Mouse (Mus musculus): Measurements from ENCODE around the gene Samd8. TPM values are rescaled to one million over a fixed set of nuclear protein-coding genes. Genes with fewer than 3 reads are reported as not detected.

Samd8 gene
- polyA plus RNA-seq, 1 experiment: 19.6 TPM

DNA sequence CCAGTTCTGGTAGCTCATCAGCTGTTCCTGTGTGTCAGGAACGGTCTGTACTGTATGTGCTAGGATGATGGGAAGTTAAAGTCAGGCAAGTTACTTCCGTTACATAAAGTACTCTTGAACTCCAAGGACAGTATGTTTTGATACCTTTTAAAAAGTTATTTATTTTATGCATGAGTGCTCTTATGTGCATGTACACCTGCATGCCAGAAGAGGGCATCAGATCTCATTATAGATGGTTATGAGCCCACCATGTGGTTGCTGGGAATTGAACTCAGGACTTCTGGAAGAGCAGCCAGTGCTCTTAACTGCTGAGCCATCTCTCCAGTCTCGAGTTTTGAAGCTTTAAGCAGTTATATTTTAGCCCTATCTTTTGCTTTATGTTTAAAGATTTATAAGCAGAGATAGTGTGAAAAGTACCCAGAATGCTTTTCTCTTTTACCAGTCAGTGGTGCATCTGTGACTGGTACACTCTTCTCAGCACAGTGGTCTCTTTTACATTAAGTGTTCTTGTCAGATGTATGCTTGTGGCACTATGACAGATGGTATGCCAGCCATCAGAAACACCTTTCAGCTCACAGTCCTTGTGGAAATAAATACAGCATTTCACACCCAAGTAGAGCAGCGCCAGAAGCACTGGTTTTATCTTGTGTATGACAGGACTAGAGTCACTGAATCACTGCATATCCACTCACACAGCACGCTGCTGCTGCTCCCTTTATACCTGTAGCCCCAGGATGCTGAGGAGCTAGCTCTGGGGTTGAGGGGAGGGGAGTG lies 91.7 kb downstream of the Samd8 start:
- no peak overlapping the region for H3K27ac ChIP-seq (ENCODE audit: insufficient read depth, low read depth, low read length)
- no peak overlapping the region for H3K4me3 ChIP-seq (ENCODE audit: insufficient read depth, low read length)
- TF ChIP-seq CTCF (IDR thresholded peaks at IDR 0.05; ENCODE audit: low read depth, low read length) (no peak), POLR2A (IDR thresholded peaks at IDR 0.05; ENCODE audit: borderline replicate concordance, low read depth, low read length) (no peak)
- H3K4me1 ChIP-seq (ENCODE audit: control insufficient read depth, insufficient read depth, low read length): peaks cover 10% of the 10 kb centered on the region

DNA sequence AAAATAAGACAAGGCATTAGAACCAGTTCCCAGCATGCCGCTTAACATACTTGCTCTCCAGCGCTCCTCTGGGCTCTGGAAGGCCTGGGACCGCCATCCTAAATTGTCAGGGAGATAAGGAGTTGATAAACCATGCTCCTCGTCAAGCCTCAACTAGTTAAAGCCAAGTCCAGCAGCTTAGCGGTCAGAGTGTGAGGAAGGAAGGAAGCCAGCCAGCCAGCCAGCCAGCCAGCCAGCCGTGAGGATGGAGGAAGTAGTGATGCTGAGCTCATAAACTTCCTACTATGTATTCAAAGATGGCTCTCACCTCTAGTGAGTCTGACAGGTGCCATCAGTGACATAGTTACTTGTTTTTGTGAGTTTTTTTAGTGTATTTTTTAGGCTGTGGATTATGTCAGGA lies 92.9 kb downstream of the Samd8 start:
- Histone ChIP-seq H3K4me1 (ENCODE audit: control insufficient read depth, insufficient read depth, low read length) (peaks cover 11% of the 10 kb centered on the region), H3K4me3 (ENCODE audit: insufficient read depth, low read length) (no peak overlapping the region), H3K27ac (ENCODE audit: insufficient read depth, low read depth, low read length) (peak overlapping the region; percentile 39)
- TF ChIP-seq CTCF (IDR thresholded peaks at IDR 0.05; ENCODE audit: low read depth, low read length): no peak
- no peak for TF ChIP-seq POLR2A (IDR thresholded peaks at IDR 0.05; ENCODE audit: borderline replicate concordance, low read depth, low read length)

DNA sequence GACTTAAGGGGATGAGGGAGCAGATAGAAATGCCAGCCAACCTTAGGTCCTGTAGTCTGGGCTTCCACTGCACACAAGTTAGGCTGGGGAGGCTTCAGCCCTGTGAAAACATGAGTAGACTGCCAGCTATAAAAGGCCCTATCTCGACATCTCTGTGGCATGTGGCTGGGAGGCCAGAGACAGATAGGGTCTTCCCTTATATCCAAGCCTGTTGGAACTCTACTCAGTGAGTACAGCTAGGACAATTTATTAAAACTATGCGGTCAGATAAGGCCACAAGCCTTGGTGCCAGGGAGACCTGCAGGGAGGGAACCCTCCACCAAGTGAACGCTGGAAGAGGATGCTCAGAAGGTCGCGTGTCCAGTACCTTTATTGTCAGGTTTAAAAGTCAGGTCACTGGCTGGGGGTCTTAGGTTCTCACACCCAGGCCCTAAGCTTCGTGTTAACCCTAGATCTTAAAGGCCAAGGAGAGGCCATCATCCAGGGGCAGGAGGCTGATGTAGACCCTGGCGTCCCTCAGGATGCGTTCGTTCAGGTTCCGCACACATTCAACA lies 96.6 kb downstream of the Samd8 start:
- Histone ChIP-seq H3K4me3 (ENCODE audit: insufficient read depth, low read length) (peak overlapping the region; percentile 21), H3K4me1 (ENCODE audit: control insufficient read depth, insufficient read depth, low read length) (peaks cover 14% of the 10 kb centered on the region), H3K27ac (ENCODE audit: insufficient read depth, low read depth, low read length) (no peak overlapping the region)
- no peak for TF ChIP-seq POLR2A (IDR thresholded peaks at IDR 0.05; ENCODE audit: borderline replicate concordance, low read depth, low read length)
- no peak for TF ChIP-seq CTCF (IDR thresholded peaks at IDR 0.05; ENCODE audit: low read depth, low read length)

DNA sequence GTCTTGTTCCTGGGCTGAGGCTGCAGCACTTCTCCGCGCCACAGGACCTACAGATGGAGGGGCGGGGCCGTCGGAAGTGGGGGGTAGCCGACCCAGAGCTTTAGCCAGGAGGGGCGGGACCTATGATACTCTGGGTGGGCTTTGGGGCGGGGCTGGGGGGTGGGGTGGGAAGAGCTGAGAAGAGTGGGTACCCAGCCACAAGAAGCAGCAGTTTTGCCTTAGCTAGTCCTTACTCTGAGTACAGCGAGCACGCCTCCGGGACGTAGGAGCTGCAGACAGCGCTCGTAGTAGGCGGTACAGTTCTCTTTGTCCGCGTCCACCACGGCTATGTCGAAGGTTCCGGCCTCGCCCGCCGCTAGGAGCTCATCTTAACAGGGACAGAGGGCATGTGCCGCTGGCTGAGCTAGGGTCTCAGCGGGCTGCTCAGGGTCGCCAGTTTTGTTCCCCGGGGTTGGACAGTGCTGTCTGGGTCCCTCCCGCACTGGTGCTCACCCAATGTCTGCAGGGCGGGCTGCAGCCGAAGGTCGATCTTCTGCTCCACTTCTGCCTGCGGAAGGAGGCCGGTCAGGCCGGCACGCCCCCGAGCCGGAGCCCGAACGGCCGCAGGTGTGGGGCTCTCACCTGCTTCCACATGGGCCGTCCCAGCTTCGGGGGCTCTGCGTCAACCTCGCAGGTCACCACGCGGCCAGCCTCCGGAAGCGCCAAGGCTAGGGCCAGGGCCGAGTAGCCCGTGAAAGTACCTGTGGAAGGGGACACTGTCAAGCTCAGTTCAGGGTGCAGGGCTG lies 97.2 kb downstream of the Samd8 start:
- no peak for TF ChIP-seq POLR2A (IDR thresholded peaks at IDR 0.05; ENCODE audit: borderline replicate concordance, low read depth, low read length)
- no peak for TF ChIP-seq CTCF (IDR thresholded peaks at IDR 0.05; ENCODE audit: low read depth, low read length)

More for the DNA sequence above, 97.2 kb downstream of the Samd8 start:
- Histone ChIP-seq H3K4me1 (ENCODE audit: control insufficient read depth, insufficient read depth, low read length) (peaks cover 16% of the 10 kb centered on the region), H3K4me3 (ENCODE audit: insufficient read depth, low read length) (peak overlapping the region; percentile 89), H3K27ac (ENCODE audit: insufficient read depth, low read depth, low read length) (peak overlapping the region; percentile 83)

Other genes with a start within 250 kb of the Samd8 start
- not detected in 2 replicates for gene Dupd1, start 36.0 kb upstream of the Samd8 start, polyA plus RNA-seq (2012; ENCODE audit: insufficient read depth, insufficient read length, missing spikeins)
- 0.79 TPM in 1 of 2 replicates, not detected in the other for gene Dusp13, start 650 bp downstream of the Samd8 start, polyA plus RNA-seq (2012; ENCODE audit: insufficient read depth, insufficient read length, missing spikeins)
- 211 and 222 TPM in 2 replicates for gene Vdac2, start 74.7 kb downstream of the Samd8 start, polyA plus RNA-seq (2012; ENCODE audit: insufficient read depth, insufficient read length, missing spikeins)
- 15.5 and 23.1 TPM in 2 replicates for gene Comtd1, start 98.4 kb downstream of the Samd8 start, polyA plus RNA-seq (2012; ENCODE audit: insufficient read depth, insufficient read length, missing spikeins)
- 0.76 and 1.0 TPM in 2 replicates for gene Zfp503, start 239.1 kb downstream of the Samd8 start, polyA plus RNA-seq (2012; ENCODE audit: insufficient read depth, insufficient read length, missing spikeins)